Mouse (Mus musculus) erythroblast, adult 5-6 weeks (primary cell): ENCODE data around the gene Nudcd2. TPM values are rescaled to one million over a fixed set of nuclear protein-coding genes. Genes with fewer than 3 reads are reported as not detected.
A peak's percentile ranks its signal among the peaks of the same experiment; 100 is the strongest.
"Not testable (repeated sequence)": the region's sequence is repeated elsewhere in the genome, so short reads cannot be mapped to it uniquely, and the experiment has no call there.

ENCODE experiments used
- ATAC-seq: replicated peaks from 2 replicates; pipeline ENCODE4 v1.8.0; 2016; ENCODE audit warnings: moderate number of reproducible peaks, mild to moderate bottlenecking, moderate TSS enrichment, inconsistent platforms; ENCODE audit not compliant: poor library complexity, low FRiP score, severe bottlenecking
- total RNA-seq, 2 experiments: library from RNA; stranded (forward) in 1 of 2; stranded (reverse) in 1 of 2; fragments of 150-400 nt in 1 of 2; fragments of 200-764, 138-1000 nt in 1 of 2; gene quantifications; 2 replicates each; pipeline versions ENCODE4 v1.2.3 to v1.2.4; 2015 to 2017; ENCODE audit warnings: low replicate concordance in 2 of 2

The Nudcd2 gene
- 25.3 and 43.4 TPM in 2 replicates for total RNA-seq (2015; ENCODE audit: low replicate concordance)
- total RNA-seq (2017; ENCODE audit: low replicate concordance), result 31.8 and 46.9 TPM in 2 replicates

DNA sequence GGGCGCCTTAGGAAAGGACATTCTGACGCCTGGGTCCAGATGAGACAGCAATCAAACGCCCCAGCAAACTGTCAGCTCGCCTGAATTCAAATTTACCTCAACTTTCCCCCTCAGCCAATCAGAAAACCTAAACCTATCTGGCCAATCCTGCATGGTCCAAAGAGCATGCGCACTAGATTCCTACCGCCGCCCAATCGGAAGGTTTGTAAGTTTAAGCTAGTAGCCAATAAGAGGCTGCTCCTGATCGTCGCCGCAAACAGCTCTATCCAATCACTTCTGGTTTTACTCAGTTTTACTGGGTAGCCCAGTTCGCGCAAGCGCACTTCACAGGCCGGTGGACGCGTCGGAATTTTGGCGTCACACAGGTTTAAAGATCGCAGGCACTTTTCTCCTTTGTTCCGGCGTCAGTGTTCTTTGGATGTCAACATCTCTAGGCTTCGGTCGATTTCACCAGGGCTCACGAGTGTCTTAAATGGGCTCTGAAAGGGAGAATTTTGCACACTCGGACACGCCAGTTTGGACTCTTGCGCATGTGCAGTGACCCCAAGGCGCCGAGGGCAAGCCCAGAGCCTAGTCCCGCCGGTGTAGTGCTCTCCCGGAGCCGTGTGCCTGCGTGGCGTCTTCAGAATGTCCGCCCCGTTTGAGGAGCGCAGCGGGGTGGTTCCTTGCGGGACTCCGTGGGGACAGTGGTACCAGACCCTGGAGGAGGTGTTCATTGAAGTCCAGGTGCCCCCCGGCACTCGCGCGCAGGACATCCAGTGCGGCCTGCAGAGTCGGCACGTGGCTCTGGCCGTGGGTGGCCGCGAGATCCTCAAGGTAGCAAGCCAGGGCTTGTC, at the start of gene Nudcd2, which contains the start of gene Hmmr:
TSS of gene Nudcd2 (plus strand) at position 329 of the 836 bp plus-strand sequence.
TSS of gene Hmmr (minus strand) at position 84 of the 836 bp plus-strand sequence.
- peak; percentile 96 for ATAC-seq

DNA sequence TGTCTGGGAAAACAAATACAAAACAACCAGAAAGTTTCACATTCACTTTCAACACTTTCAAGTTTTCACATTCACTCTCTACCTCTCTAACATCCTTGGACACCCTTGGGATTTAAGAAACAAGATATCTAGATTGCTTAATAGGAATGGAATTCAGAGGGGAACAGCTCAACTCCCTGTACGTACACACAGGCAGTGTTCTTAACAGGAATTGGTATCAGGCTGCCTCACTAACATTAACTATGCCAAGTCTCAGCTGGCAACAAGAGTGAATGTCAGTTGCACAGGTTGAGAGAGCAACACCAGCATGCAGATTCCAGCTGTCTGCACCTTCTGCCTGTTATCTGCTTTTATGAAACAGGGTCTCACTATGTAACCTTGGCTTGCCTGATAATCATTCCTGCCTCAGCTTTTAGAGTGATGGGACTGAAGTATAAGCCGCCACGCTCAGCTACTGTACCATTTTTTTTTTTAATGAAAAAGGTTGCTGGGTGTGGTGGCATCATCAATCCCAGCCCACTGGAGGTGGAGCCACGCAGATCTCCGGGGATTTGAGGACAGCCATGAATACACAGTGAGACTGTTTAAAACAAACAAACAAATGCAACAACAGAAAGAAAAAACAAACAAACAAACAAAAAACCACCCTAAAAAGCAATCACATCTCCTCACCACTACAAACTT, 42.9 kb upstream of the Nudcd2 start:
- peak; percentile 51 for ATAC-seq

DNA sequence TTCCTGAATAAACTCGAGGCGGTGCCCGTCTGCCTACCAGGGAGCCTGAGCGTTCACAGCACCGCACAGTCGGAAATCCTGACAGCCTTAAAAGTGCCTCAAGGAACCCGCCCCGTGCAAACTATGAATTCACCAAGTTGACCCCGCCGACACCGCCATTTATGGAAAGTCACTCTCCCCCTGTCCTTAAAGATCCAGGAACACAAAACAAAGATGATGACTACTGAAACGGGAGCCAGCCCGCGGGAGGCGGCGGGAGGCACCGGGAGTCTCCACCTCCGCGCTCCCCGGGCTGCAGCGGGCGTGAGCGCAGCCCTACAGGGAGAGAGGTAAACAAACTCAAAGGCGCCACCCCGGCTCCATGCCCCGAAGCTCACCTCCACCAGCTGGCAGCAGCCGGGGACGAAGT, 41.4 kb upstream of the Nudcd2 start:
- peak; percentile 80 for ATAC-seq

DNA sequence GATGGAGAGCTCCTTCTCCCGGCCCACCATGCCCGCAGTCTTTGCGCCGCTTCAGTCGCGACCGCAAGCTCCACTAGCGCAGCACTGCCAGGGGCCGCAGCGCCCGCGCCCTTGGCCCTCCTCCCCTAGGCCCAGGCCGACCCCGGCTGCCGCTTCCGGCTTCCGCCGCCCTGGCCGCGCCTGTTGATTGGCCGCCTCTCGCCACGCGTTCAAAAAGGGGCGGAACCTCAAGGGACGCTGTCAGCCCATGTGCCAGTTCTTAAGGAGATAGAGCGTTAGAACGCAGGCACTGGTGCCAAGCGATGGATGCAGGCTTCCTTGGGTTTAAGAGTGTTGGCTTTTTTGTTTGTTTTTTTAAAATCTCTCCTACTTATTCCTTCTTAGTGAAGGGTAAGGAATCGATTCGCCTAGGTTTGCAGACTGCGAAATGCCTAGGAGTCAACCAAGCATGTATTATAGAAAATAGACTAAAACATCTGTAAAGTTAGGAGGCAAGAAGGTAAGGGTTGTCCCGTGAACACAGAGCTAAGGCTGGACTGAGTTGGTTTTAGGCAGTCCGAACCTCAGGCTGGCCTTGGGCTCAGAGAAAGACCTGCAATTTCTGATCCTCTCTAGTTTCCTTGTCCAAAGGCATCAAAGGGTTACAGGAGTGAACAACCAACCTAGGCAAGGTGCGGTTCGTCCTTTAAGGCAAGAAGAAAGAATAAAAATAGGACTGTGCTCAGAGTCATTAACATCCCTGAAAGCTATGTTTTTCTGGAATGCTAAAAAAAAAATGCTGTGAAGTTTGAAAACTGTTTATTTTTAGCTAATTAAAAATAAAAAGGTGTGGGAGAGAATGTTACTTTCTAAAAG, 40.7 kb upstream of the Nudcd2 start:
- ATAC-seq, result peak; percentile 95

DNA sequence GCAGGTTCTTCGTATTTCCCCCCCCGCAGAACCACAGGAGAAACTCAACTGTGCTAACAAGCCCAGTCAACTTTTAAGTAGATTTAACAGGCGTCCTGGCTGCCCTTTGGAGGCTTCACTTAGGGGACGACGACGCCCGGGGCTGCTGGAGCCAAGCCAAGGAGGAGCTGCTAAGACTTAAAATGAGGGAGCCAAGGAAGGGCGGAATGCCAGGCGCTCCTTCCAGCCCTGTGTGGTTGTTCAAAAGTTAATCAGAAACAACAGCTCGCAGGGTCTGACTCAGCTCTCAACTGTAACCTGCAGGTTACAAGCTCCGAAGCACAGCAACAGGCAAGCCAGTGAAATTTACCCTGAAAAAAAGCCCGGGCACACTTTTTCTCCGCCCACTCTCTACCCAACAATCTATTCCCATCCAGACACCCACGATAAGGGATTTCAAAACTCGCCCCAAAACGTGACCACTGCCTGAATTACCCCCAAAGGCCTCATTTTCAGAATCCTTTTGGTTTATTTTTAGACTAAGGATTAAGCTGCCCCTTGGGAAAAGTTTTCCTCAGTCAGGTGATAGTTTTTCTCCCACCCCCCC, 40.0 kb upstream of the Nudcd2 start:
- ATAC-seq, result peak; percentile 58

DNA sequence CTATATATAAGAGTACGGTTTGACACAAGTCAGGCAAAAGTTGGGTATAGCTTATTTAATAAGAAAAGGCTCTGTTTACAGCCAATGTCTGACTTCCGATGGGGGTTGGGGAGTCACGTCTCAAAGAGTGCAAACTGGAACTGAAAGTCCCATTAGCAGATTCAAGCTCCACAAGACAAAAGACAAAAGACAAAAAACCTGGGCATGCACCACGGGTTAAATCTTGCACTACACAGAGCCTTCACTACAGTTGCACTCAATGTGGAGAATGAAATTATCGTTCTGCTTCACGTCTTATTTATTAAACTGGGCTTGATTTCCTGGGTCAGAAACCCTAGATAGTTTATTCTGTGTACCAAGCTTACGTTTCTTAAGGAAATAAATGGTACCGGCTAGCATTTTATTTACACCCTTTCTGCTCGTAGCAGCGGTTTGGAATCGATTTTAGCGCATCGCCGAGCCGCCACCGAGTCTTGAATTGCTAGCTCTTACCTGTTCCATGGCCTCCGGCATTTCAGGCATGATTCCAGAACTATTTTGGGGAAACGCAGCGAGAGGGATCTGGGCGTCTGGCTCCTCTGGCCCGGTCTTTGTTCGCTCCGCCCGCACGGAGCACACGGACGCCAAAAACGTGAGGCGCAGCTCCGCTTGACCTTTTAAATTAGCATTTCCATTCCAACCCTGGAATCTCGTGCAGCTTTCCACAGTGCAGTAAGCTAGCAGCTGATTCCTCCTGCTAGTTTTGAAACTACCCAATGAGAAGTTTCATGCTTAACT, 39.0 kb upstream of the Nudcd2 start:
- no peak for ATAC-seq

DNA sequence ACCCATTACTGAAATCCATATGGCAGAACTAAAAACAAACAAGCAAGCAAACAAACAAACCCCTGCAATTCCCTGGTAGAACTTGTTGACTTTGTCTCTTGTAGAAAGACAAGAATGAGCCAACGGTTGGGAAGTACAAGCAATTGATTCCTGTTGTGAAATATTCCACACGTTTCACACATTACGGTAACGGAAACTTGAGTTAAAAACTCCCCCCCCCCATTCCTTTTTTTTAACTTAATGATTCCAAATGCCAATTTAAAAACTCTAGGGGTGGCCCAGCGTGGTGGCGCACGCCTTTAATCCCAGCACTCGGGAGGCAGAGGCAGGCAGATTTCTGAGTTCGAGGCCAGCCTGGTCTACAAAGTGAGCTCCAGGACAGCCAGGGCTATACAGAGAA, 38.4 kb upstream of the Nudcd2 start, which contains the start of gene Mat2b:
TSS of gene Mat2b (minus strand) at position 101 of the 400 bp plus-strand sequence.
- ATAC-seq, result no peak

DNA sequence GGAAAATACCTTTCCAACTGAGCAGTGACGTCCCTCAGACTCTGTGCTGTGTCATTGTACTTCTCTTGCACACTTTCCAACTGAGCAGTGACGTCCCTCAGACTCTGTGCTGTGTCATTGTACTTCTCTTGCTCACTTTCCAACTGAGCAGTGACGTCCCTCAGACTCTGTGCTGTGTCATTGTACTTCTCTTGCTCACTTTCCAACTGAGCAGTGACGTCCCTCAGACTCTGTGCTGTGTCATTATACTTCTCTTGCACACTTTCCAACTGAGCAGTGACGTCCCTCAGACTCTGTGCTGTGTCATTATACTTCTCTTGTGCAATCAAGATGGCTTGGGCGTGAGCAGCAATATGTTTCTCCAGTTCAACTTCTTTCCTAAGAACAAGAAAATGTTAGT, 23.6 kb upstream of the Nudcd2 start:
- ATAC-seq, result not testable (repeated sequence)

DNA sequence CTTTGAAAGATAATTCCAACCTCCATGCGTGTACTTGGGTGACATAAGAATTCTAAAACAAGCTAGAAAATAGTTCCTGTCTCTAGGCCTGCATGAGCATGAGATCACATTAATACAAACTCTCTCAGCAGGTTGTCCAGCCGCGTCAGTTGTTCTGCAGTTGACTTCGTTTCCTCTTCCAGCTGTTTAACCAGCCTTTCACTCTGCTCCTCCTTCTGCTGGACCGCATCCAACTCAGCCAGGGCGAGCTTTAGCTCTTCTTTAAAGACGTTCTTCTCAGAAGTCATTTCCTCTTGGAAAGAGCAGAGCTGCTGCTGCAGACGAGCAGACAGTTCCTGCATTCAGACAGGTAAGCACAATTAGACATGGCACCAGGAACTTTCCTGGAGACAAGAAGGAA, 19.6 kb upstream of the Nudcd2 start:
- no peak for ATAC-seq

DNA sequence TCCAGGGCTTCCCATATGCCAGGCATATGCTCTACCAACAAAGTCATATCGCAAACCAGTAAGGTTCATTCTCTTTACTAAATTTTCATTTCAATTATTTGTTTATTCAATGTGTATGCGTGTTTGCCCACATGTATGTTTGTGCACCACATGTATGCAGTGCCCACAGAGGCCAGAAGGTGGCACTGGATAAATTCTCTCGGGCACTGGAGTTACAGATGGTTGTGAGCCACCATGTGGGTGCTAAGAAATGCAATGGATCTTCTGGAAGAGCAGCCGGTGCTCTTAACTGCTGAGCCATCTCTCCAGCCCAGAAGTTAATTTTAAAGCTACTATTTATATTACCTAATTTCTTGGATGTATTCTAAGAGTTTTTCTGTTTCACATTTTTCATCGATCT, 17.9 kb upstream of the Nudcd2 start:
- no peak for ATAC-seq

DNA sequence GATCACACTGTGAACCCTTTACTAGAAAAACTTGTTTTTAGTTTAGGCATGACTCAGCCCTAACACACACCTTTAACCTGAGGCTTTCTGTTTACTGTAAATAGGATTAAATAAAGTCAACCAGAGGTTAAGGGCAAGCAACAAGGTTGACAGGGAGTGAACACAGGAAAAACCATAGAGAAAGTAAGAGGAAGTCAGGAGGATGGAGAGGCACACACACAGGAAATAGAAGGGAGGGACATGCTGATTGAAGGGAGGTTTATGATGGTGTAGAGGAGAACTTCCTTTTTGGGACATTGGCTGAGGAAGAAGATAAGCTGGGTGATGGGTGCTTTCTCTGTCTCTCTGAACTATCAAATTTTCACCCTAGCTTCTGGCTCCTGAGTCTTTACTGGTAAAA, 15.1 kb upstream of the Nudcd2 start:
- no peak for ATAC-seq

DNA sequence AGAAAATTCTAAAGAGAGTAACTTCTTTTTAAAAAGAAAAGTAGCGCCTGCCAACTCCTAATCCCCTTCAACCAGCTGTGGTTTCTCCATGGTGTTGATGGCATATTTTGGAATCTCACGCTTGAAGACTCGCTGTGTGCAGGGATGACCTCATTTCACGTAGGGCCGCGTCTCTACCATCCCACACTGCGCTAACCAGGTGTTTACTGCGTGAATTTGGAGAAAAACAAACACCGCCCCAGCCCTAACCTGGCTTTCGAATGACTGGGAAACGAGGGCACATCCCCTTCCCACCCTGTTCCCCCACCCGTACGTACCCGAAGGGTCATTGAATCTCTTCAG, 499 bp upstream of the Nudcd2 start:
- ATAC-seq, result peak; percentile 44

DNA sequence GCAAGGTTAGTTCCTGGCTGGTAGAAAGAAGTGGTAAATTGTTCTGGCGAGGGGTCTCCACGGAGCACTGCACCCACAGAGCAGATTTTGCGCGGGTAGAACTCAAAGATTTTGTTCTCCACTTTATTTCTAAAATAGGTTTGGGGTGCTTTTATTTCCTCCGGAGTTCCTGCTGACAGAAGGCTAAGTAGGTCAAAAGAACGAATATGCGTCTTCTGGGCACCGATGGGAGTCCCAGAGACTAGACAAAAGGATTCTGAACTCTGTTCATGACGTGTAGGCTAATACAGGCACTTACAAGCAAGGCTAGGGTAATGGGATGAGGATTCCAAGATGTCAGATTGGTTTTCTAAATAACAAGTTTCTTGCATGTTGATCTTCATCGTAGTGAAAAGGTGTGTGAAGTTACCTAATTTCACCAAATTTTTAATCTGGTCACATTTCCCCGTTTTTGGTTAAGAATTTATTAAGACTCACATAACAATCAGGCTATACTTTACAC, 835 bp downstream of the Nudcd2 start:
- no peak for ATAC-seq

DNA sequence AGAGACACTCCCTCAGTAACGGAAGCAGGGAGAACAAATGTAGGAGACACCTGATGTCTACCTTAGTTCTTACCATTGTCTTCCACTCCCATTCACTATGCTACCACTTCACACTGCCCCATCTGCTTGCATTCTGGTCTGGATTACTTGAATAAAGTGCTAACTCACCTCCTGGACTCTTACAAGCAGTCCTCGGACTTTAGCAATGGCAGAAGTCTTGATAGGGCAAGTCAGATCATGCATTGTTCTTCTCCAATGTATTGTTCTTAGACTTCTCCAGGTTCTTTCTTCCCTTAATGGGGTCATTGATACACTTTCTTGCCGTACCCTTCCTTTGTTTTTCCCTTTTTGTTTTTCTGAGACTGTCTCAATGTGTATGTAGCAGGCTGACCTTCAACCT, 3.9 kb downstream of the Nudcd2 start:
- ATAC-seq, result no peak

DNA sequence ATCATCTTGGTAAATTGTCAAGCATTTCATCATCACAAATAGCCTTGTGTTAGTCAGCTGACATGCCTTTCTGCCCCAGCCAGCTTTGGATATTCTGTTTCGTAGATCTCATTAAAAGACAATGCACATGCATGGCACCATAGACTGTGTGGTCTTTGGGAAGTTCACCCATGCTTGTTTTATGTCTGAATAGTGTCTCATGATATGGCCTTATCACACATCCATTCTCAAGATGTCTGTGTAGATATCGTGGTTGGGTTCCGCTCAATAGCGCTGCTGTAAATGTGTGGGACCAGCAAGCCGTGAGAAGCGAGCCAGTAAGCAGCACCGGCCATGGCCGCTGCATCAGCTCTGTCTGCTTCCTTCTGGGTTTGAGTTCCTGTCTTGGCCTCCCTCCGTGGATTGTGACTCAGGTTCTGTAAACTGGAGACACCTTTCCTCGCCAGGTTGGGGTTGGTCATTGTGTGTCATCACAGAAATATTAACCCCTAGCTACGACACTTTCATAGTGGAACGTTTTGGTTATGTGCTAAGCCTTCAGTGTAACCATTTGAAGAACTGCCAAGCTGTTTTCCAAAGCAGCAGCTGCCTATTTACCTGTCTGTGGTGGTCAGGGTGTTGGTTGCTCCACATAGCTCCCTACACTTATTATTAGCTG, 8.3 kb downstream of the Nudcd2 start:
- no peak for ATAC-seq

DNA sequence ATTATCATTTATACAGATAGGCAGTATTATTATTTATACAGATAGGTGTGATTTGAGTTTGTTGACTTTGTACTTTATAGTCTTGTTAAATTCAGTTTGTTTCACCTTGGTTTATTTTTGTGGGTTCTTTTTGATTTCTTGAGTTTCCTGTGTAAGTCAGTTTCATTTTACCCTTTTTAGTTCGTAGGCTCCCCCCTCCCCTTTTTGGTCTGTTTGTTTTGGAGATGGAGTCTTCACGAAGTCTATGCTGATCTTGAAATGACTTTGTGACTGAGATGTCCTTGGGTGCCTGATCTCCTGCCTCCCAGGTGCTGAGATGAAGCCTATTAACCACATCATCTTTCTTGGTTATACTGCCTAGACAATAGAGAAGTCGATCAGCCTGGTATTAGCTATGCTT, 10.9 kb downstream of the Nudcd2 start:
- ATAC-seq, result no peak

DNA sequence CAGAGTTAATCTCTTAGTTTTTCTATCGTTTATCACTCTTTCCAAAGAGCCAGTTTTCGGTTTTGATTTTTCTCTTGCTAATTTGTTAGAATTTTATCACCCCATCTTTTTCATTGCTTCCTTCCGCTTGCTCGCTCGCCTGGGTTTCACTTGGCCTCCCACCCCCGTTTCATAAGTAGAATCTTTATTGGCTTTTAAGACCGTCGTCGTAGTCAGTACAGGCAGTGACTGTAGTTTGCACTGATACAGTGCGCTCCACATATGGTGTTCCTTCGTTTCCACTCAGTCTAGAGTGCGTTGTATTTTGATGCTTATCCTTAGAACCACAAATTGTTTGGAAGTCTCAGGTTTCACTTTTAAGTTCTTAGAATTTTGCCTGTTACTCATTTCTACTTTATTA, 12.9 kb downstream of the Nudcd2 start:
- ATAC-seq, result no peak

DNA sequence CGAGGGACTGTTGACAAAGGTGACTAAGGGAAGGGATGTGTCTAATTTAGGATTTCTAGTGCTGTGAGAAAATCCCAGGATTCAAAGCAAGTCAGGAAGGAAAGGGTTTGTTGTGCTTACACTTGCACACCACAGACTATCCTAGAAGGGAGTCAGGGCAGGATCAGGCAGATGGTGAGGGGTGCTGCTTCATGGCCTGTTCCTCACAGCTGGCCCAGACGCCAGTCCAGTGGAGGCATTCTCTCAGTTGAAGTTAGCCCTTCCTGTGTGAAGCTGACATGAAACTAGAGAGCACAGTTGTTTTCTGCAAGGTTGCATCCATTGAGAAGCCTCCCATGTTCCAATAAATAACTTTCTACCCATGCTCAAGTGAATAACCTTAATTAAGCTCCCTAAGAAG, 14.2 kb downstream of the Nudcd2 start:
- ATAC-seq, result no peak
